Mouse (Mus musculus) c-Kit-negative CD71-positive TER-119-positive erythroid progenitor cells, embryonic 14.5 days (primary cell): ENCODE measurements around the gene Psg21.
"Not testable (repeated sequence)": the region's sequence is repeated elsewhere in the genome, so short reads cannot be mapped to it uniquely, and the experiment has no call there.

Source experiments
- DNase-seq: peaks from one replicate; pipeline ENCODE4 v3.0.0-alpha.2; 2013; ENCODE audit warnings: low read depth, low spot score

The Psg21 gene

GRCm38 (mm10) chr7:18656625-18657024, at the start of gene Psg21:
Gene Psg21, minus strand, starts transcription at chr7:18656725.
- not testable (repeated sequence) for DNase-seq

DNA sequence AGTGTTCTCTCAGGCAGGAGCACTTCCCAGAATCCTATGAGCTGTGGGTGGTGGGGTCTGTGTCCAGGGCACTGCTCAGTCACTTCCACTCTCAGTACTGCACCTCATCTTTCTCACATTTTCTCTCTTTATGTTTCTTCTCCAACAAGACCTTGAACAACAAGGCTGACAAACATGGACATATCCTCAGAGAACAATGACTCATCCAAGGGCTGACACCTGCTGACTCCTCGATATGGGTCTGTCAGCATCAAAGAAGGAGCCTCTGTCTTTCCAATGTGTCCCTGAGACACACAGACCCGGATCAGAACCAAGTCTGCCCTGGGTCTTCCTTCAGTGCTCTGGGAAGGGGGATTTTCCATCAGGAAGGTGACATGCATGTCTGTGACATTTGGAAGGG, 29.6 kb upstream of the Psg21 start, which contains the start of gene Psg20:
Gene Psg20 (minus strand): TSS at position 101 of the 400 bp plus-strand sequence.
- no peak for DNase-seq

GRCm38 (mm10) chr7:18685586-18685985, 29.1 kb upstream of the Psg21 start:
- no peak for DNase-seq

GRCm38 (mm10) chr7:18679772-18680171, 23.2 kb upstream of the Psg21 start:
- no peak for DNase-seq

GRCm38 (mm10) chr7:18626921-18627320, 29.6 kb downstream of the Psg21 start:
- not testable (repeated sequence) for DNase-seq

DNA sequence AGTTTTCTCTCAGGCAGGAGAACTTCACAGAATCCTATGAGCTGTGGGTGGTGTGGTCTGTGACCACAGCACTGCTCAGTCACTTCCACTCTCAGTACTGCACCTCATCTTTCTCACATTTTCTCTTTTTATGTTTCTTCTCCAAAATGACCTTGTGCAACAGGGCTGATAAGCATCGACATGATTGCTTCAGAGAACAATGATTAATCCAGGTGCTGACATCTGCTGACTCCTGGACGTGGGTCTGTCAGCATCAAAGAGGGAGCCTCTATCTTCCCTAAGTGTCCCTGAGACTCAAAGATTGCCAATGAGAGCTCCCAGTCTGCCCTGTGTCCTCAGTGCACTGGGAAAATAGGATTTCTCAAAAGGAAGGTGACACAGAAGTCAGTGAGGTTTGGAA, 40.1 kb downstream of the Psg21 start, which contains the start of gene Psg23:
Gene Psg23 (minus strand): TSS at position 101 of the 400 bp plus-strand sequence.
- DNase-seq = not testable (repeated sequence)
